Mouse (Mus musculus) kidney, adult 2 months (tissue): ENCODE data around the gene Ppp4r3a. TPM values are rescaled to one million over a fixed set of nuclear protein-coding genes. Genes with fewer than 3 reads are reported as not detected.

Experiments
- DNase-seq: peaks from one replicate; pipeline ENCODE4 v3.0.0; 2021
- H3K27ac ChIP-seq: fragments of 200-500 bp; 2 replicates; pipeline ENCODE4 v1.5.1; 2012; ENCODE audit warnings: low read depth, low read length, control low read depth, inconsistent platforms; ENCODE audit not compliant: insufficient read depth
- H3K27me3 ChIP-seq: fragments of 200-500 bp; replicated peaks from 2 replicates; pipeline ENCODE4 v1.6.1; 2012; ENCODE audit warnings: mild to moderate bottlenecking, moderate library complexity, low read length, inconsistent platforms; ENCODE audit not compliant: control insufficient read depth, insufficient read depth
- H3K36me3 ChIP-seq: fragments of 200-500 bp; 2 replicates; pipeline ENCODE4 v1.6.1; 2012; ENCODE audit warnings: mild to moderate bottlenecking, moderate library complexity, low read length, inconsistent platforms; ENCODE audit not compliant: control insufficient read depth, insufficient read depth
- H3K4me1 ChIP-seq: fragments of 200-500 bp; 2 replicates; pipeline ENCODE4 v1.6.1; 2011; ENCODE audit warnings: low read length; ENCODE audit not compliant: control insufficient read depth, insufficient read depth
- H3K4me3 ChIP-seq: fragments of 200-500 bp; 2 replicates; pipeline ENCODE4 v1.5.1; 2011; ENCODE audit warnings: mild to moderate bottlenecking, low read depth, low read length, control low read depth; ENCODE audit not compliant: insufficient read depth
- CTCF ChIP-seq: fragments of 200-500 bp; conservative IDR thresholded peaks from 2 replicates; pipeline ENCODE4 v1.5.1; 2011; ENCODE audit warnings: low read depth, mild to moderate bottlenecking, control low read depth, low read length, moderate library complexity, mixed read lengths; ENCODE audit not compliant: insufficient read depth, insufficient read length
- POLR2A ChIP-seq: fragments of 200-500 bp; IDR thresholded peaks from one replicate; pipeline ENCODE4 v1.6.1; 2011; ENCODE audit warnings: low read depth, low read length, control low read depth
- WGBS: fragments of 180-500 bp; shearing (Covaris S2); methylation state at CpG from one replicate; pipeline ENCODE4 v1.1.7; 2018; 5-methylcytosine and 5-hydroxymethylcytosine counted together
- polyA plus RNA-seq: library from polyadenylated mRNA; depleted of rRNA; stranded (reverse); fragments of >200 nt; gene quantifications from 2 replicates; pipeline ENCODE4 v1.2.3, GENCODE M21; 2012; rRNA removed

The Ppp4r3a gene
- polyA plus RNA-seq, 1 experiment = 10.4 TPM

DNA sequence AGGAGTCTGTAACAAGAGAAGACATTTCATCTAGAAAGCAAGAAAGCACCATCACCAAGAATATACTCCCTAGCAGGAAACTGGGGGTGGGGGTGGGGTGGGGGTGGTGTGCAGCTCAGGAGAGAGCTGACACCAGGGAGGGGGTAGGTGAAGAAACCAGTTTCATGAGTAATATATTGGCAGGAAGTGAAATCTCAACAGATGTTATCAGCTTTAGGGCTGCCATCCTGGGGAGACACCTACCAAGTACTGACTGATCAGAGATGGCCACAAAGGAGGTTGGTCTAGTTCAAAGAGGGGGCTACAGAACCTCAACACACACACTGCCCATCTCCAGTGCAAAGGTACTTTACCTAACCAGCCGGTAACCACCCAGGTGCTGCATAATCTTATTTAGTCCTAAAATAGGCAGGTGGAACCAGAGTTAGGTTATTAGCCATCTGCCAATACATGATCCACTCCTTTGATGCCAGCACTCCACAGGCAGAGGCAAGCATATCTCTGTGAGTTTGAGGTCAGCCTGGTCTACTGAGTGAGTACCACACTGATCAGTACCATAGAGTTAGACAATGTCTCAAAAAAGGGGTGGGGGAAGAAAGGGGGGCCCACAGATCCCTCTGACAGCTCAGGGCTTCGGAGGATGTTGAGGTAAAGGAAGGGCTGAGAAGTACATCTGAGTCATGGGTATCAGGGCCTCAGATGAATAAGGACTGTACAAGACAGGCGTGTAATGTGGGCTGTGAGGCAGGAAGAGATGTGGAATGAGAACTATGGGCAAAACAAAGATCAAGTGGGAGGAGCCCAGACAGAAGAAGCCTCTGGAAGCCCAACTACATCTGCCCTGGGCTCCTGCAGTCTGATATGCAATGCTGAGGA is 89.1 kb downstream of the Ppp4r3a start:
- Histone ChIP-seq H3K4me3 (no peak overlapping the region), H3K27ac (no peak overlapping the region), H3K36me3 (no peaks in the 10 kb centered on the region), H3K27me3 (no peaks in the 10 kb centered on the region), H3K4me1 (peaks cover 14% of the 10 kb centered on the region)
- no peak for TF ChIP-seq CTCF
- no peak for TF ChIP-seq POLR2A
- WGBS = 83% methylated on average over 3 of the region's 3 CpGs
- no peak for DNase-seq

DNA sequence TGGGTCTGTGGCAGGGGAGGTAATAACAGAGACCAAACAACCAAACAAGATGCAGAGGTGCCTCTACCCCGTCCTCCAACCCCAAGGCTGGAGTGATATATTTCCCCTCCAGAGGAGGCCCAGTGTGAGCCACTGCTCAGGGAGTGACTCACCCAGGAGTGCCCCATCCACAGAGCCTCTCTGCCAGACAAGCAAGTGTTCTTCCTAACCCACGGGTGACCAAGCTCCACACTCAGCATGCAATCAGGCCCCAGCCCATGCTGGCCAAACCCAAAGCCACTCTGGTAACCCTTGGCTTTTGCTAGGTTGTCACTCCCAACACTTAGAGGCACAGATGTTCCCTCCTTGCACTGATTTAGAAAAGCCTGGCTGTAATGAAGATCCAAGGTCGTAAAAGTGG is 90.4 kb downstream of the Ppp4r3a start:
- H3K27ac ChIP-seq = no peak overlapping the region
- no peaks in the 10 kb centered on the region for H3K27me3 ChIP-seq
- H3K4me1 ChIP-seq = peaks cover 14% of the 10 kb centered on the region
- no peaks in the 10 kb centered on the region for H3K36me3 ChIP-seq
- H3K4me3 ChIP-seq = no peak overlapping the region
- 70% methylated on average over 3 of the region's 3 CpGs for WGBS
- TF ChIP-seq CTCF = no peak
- TF ChIP-seq POLR2A = no peak
- DNase-seq = no peak

DNA sequence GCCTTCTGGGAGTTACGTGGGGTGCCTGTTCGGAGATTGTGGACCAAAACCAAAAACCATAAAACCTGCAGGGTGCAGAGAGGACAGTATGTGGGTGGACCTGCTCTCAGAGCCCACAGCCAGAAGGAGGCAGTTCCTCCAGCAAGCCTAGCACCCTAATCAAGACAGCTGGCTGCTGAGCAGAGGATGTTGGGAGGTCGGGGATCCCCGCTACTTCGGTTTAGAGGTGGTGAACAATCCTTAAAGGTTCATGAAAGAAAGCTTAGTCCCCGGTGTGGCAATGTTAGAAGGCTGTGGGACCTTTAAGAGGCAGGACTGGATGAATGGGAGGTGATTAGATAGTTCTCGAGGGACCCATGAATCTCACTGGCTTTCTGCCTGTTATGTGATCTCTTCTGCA is 91.0 kb downstream of the Ppp4r3a start:
- WGBS = 70% methylated on average over 7 of the region's 7 CpGs
- no peak for DNase-seq
- Histone ChIP-seq H3K27ac (no peak overlapping the region), H3K27me3 (no peaks in the 10 kb centered on the region), H3K36me3 (no peaks in the 10 kb centered on the region), H3K4me1 (peaks cover 14% of the 10 kb centered on the region), H3K4me3 (no peak overlapping the region)
- TF ChIP-seq POLR2A (no peak), CTCF (no peak)

DNA sequence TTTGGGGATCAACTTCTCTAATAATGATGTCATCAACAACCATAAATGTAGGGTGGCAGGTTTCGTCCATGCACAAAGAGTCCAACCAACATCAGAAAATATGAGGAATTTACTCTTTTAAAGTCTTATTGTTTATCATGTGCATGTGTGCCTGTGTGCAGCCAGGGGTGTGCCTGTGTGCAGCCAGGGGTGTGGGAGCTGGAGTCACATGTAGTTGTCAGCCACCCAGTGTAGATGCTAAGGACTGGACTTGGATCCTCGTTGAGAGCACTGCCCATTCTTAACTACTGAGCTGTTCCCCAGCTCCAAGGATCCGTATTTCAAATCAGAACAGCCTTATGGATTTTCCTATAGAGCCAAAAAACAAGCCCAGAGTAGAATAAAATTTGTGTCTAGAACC is 92.4 kb downstream of the Ppp4r3a start:
- TF ChIP-seq CTCF = no peak
- Histone ChIP-seq H3K27ac (no peak overlapping the region), H3K27me3 (no peaks in the 10 kb centered on the region), H3K4me1 (peaks cover 8% of the 10 kb centered on the region), H3K36me3 (no peaks in the 10 kb centered on the region), H3K4me3 (no peak overlapping the region)
- DNase-seq = no peak
- 64% methylated on average over 3 of the region's 3 CpGs for WGBS

DNA sequence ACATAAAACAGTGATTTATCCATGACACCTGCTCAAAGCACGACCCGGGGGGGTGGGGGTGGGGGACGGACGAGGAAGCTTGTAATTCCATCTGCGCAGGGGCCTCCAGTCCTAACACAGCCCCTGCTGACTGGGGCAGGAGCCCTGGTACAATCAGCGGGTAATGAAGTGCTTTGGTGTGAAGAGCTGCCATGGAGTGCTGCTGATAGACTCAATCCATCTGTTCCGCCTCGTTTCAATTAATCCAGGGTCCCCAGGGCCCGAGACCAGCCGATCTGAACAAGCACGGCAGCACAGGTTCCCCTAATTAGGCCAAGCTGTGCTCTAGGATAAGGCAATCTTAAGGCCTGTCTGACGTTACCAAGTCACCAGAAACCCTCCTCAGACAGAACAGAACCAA is 93.2 kb downstream of the Ppp4r3a start:
- Histone ChIP-seq H3K27ac (no peak overlapping the region), H3K4me3 (no peak overlapping the region), H3K4me1 (peaks cover 1% of the 10 kb centered on the region; the same call in 1 of the 2 replicates), H3K36me3 (no peaks in the 10 kb centered on the region), H3K27me3 (no peaks in the 10 kb centered on the region)
- WGBS = 57% methylated on average over 12 of the region's 12 CpGs
- no peak for DNase-seq
- TF ChIP-seq POLR2A (no peak), CTCF (no peak)

DNA sequence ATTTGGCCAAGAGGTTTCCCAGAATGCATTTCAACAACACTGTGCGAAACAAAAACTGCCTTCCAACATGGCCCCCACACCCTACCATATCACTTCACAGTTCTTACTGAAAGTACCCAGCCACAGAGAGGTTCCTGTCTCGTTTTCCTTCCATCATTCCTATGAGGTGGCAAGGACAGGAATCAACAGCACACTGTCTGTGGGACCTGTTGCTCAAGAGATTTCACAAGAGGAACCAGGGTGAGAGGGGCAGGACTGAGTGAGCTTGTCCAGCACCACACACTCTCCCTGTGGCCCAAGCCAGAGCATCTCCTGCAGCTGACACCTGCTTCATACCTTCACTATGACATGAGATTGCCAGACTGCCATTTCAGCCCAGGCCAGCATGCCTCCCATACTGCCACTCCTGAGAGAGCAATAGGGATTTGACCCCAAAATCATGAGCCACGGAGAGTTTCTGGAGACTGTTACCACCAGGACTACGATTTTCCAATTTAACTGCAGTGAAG is 93.7 kb downstream of the Ppp4r3a start:
- H3K4me1 ChIP-seq = no peaks in the 10 kb centered on the region
- no peaks in the 10 kb centered on the region for H3K27me3 ChIP-seq
- H3K36me3 ChIP-seq = no peaks in the 10 kb centered on the region
- no peak for DNase-seq
- H3K4me3 ChIP-seq = no peak overlapping the region
- 75% methylated on average over 4 of the region's 4 CpGs for WGBS
- TF ChIP-seq POLR2A (no peak), CTCF (no peak)
- no peak overlapping the region for H3K27ac ChIP-seq

Other genes with a start within 250 kb of the Ppp4r3a start
- gene Gpr68, start 175.5 kb downstream of the Ppp4r3a start, polyA plus RNA-seq = 0.50 and 1.9 TPM in 2 replicates
- 5.4 and 6.6 TPM in 2 replicates for gene Ccdc88c, start 54.6 kb downstream of the Ppp4r3a start, polyA plus RNA-seq